In genomic region chr1:35814751-35815150, GRCm38 (mm10) we compare ENCODE assay signal across 27 mouse cellular contexts.
DNase-seq lines count a peak whose midpoint lies in the region; ATAC-seq and TF ChIP-seq lines count a peak whose summit lies in the region.
"Had no signal": no experiment of that assay in that cellular context is flagged by ENCODE, and none has a peak within 500 bp of the region (broad histone marks: within the 10 kb centered on the region; RNA-seq: fewer than 3 reads in every experiment).

No protein-coding gene starts in this region.

- ATAC-seq in heart, embryonic 12.5 days (ENCODE audit: insufficient number of reproducible peaks, low FRiP score): no peak
- ATAC-seq in lung, embryonic 16.5 days (ENCODE audit: low read depth): peak; percentile 18; the same call in 1 of the 2 replicates
- ATAC-seq: forebrain, embryonic 15.5 days; hindbrain, postnatal 0 days; inflammation-experienced regulatory T-cells, adult 6 months; Patski had no signal

- no peak overlapping the region for H3K4me3 ChIP-seq in heart, embryonic 12.5 days
- no peak overlapping the region for H3K4me3 ChIP-seq in lung, embryonic 16.5 days (ENCODE audit: low read length)
- no peak overlapping the region for H3K4me3 ChIP-seq in MEL (ENCODE audit: control insufficient read depth in 1 of 2, insufficient read depth in 1 of 2, low read depth in 2 of 2, low read length in 2 of 2)
- H3K4me3 ChIP-seq: embryonic facial prominence, embryonic 10.5 days; embryonic facial prominence, embryonic 13.5 days; erythroblast, embryonic 14.5 days; forebrain, embryonic 12.5 days; forebrain, embryonic 15.5 days; heart, adult 2 months; heart, embryonic 15.5 days had no signal

- TF ChIP-seq CTCF in MEL (IDR thresholded peaks at IDR 0.05 in 2 of 3, conservative IDR thresholded peaks at IDR 0.05 in 1 of 3; ENCODE audit: control insufficient read depth in 1 of 3, insufficient read depth in 1 of 3, low read depth in 2 of 3, low read length in 3 of 3, poor library complexity in 1 of 3, severe bottlenecking in 1 of 3): no peak

- H3K79me2 ChIP-seq in MEL (ENCODE audit: control insufficient read depth, insufficient read depth, low read length, poor library complexity): no peaks in the 10 kb centered on the region

- H3K4me2 ChIP-seq in heart, embryonic 12.5 days: no peak overlapping the region
- H3K4me2 ChIP-seq in lung, embryonic 16.5 days (ENCODE audit: low read depth, low read length): no peak overlapping the region
- H3K4me2 ChIP-seq: embryonic facial prominence, embryonic 13.5 days; forebrain, embryonic 12.5 days; forebrain, embryonic 15.5 days; heart, embryonic 11.5 days; heart, embryonic 15.5 days; hindbrain, embryonic 14.5 days had no signal

- no peak for TF ChIP-seq POLR2A in MEL (IDR thresholded peaks at IDR 0.05; ENCODE audit: control insufficient read depth in 1 of 2, insufficient read depth in 1 of 2, low read depth in 1 of 2, low read length in 2 of 2, poor library complexity in 1 of 2)

- no peak overlapping the region for H3K9ac ChIP-seq in heart, embryonic 12.5 days
- no peak overlapping the region for H3K9ac ChIP-seq in lung, embryonic 16.5 days (ENCODE audit: low read length)
- no peak overlapping the region for H3K9ac ChIP-seq in MEL (ENCODE audit: control insufficient read depth, low read depth, low read length, poor library complexity, severe bottlenecking)
- H3K9ac ChIP-seq: embryonic facial prominence, embryonic 13.5 days; forebrain, embryonic 12.5 days; forebrain, embryonic 15.5 days; heart, embryonic 15.5 days; hindbrain, embryonic 14.5 days had no signal

- TF ChIP-seq RAD21 in MEL (IDR thresholded peaks at IDR 0.05; ENCODE audit: low read depth, low read length): no peak

- no peak for TF ChIP-seq EP300 in MEL (IDR thresholded peaks at IDR 0.05; ENCODE audit: low read depth in 1 of 2, low read length in 2 of 2)

- peak; percentile 60 for DNase-seq in heart, adult 11 months
- DNase-seq in lung, postnatal 10 days: no peak
- DNase-seq in MEL (ENCODE audit: low read depth, low spot score): peak; percentile 11
- DNase-seq in cerebellum, adult 8-10 months: no peak
- DNase-seq: adrenal gland, postnatal 14 days; cerebellum, adult 11 months; cerebellum, adult 2 months; cerebellum, postnatal 10 days; cerebellum, postnatal 36 days; embryo, embryonic 11 days; gastrocnemius, postnatal 25 days; heart, adult 2 months; heart, postnatal 14 days; heart, postnatal 4 days had no signal

- WGBS in heart, embryonic 12.5 days: 72% methylated on average over 3 of the region's 3 CpGs
- WGBS in lung, embryonic 16.5 days: 60% methylated on average over 3 of the region's 3 CpGs

- H3K4me1 ChIP-seq in heart, embryonic 12.5 days (replicated peaks): no peaks in the 10 kb centered on the region
- H3K4me1 ChIP-seq in lung, embryonic 16.5 days (replicated peaks; ENCODE audit: control insufficient read depth, insufficient read depth, low read length): peaks cover 4% of the 10 kb centered on the region; the same call in 1 of the 2 replicates
- peaks cover 3 to 15% of the 10 kb centered on the region in 2 experiments; a peak in 3 of 4 replicates for H3K4me1 ChIP-seq in MEL (ENCODE audit: control insufficient read depth in 1 of 2, insufficient read depth in 2 of 2, low read length in 2 of 2)
- H3K4me1 ChIP-seq: embryonic facial prominence, embryonic 10.5 days; embryonic facial prominence, embryonic 13.5 days; heart, embryonic 15.5 days had no signal

- H3K27me3 ChIP-seq in heart, embryonic 12.5 days (replicated peaks): no peaks in the 10 kb centered on the region
- no peaks in the 10 kb centered on the region for H3K27me3 ChIP-seq in lung, embryonic 16.5 days (ENCODE audit: control insufficient read depth, insufficient read depth, low read depth, low read length)
- H3K27me3 ChIP-seq in MEL (ENCODE audit: control insufficient read depth in 1 of 2, insufficient read depth in 2 of 2, low read length in 2 of 2): no peaks in the 10 kb centered on the region; a peak in 1 of 4 replicates
- H3K27me3 ChIP-seq: embryonic facial prominence, embryonic 13.5 days; forebrain, embryonic 12.5 days; forebrain, embryonic 15.5 days; heart, embryonic 15.5 days; Patski had no signal

- H3K36me3 ChIP-seq in heart, embryonic 12.5 days: no peaks in the 10 kb centered on the region
- H3K36me3 ChIP-seq in lung, embryonic 16.5 days (ENCODE audit: control insufficient read depth, insufficient read depth, low read length): no peaks in the 10 kb centered on the region
- H3K36me3 ChIP-seq in MEL (ENCODE audit: control insufficient read depth in 1 of 2, insufficient read depth in 2 of 2, low read length in 2 of 2): peaks cover 0 to 6% of the 10 kb centered on the region in 2 experiments; a peak in 2 of 4 replicates
- H3K36me3 ChIP-seq: embryonic facial prominence, embryonic 10.5 days; embryonic facial prominence, embryonic 13.5 days; forebrain, embryonic 12.5 days; forebrain, embryonic 15.5 days; heart, embryonic 15.5 days had no signal

- no peaks in the 10 kb centered on the region for H3K9me3 ChIP-seq in heart, embryonic 12.5 days (replicated peaks)
- H3K9me3 ChIP-seq in lung, embryonic 16.5 days (ENCODE audit: control insufficient read depth, low read length): no peaks in the 10 kb centered on the region
- no peaks in the 10 kb centered on the region for H3K9me3 ChIP-seq in MEL (replicated peaks; ENCODE audit: insufficient read depth, low read length)
- H3K9me3 ChIP-seq: embryonic facial prominence, embryonic 10.5 days; forebrain, embryonic 12.5 days; forebrain, embryonic 15.5 days; heart, embryonic 15.5 days had no signal

- no peak overlapping the region for H3K27ac ChIP-seq in heart, embryonic 12.5 days (ENCODE audit: poor library complexity, severe bottlenecking)
- H3K27ac ChIP-seq in lung, embryonic 16.5 days (ENCODE audit: low read length): peak overlapping the region; percentile 65
- no peak overlapping the region for H3K27ac ChIP-seq in MEL (ENCODE audit: control insufficient read depth, low read depth, low read length)
- H3K27ac ChIP-seq: embryonic facial prominence, embryonic 10.5 days; embryonic facial prominence, embryonic 13.5 days; forebrain, embryonic 12.5 days; forebrain, embryonic 15.5 days; heart, adult 2 months; heart, embryonic 15.5 days; hindbrain, embryonic 14.5 days; hindbrain, postnatal 0 days had no signal

TF ChIP-seq in MEL, 35 proteins besides CTCF, POLR2A, EP300 and RAD21:
- TF ChIP-seq E2F4 (IDR thresholded peaks at IDR 0.05; ENCODE audit: borderline replicate concordance, low read depth, low read length): no peak
- TF ChIP-seq JUND (IDR thresholded peaks at IDR 0.05; ENCODE audit: low read depth, low read length): no peak
- no peak for TF ChIP-seq MYB (IDR thresholded peaks at IDR 0.05; ENCODE audit: low read depth, low read length)
- no peak for TF ChIP-seq MAFK (IDR thresholded peaks at IDR 0.05; ENCODE audit: borderline replicate concordance, low read depth, low read length)
- no peak for TF ChIP-seq TAL1 (IDR thresholded peaks at IDR 0.05; ENCODE audit: low read length)

Comparison
In these comparisons a context has a peak if more than half of its experiments do, and no peak if none do; other contexts are left out.
1. DNase-seq: peak in heart, adult 11 months (single experiment) and MEL (single experiment); none in lung, postnatal 10 days (single experiment) and cerebellum, adult 8-10 months (single experiment).